Mouse (Mus musculus) thymus, adult 2 months (tissue): ENCODE data around the gene Mael. TPM values are rescaled to one million over a fixed set of nuclear protein-coding genes. Genes with fewer than 3 reads are reported as not detected.

Source experiments
- DNase-seq: peaks from one replicate; pipeline ENCODE4 v3.0.0; 2021
- H3K27ac ChIP-seq: fragments of 200-500 bp; 2 replicates; pipeline ENCODE4 v1.5.1; 2012; ENCODE audit warnings: low read length, control low read depth; ENCODE audit not compliant: control insufficient read depth, insufficient read depth
- H3K27me3 ChIP-seq: fragments of 200-500 bp; 2 replicates; pipeline ENCODE4 v1.6.1; 2012; ENCODE audit warnings: mild to moderate bottlenecking, low read length, moderate library complexity, mixed read lengths; ENCODE audit not compliant: control insufficient read depth, insufficient read depth
- H3K36me3 ChIP-seq: fragments of 200-500 bp; 2 replicates; pipeline ENCODE4 v1.6.1; 2012; ENCODE audit warnings: mild to moderate bottlenecking, low read length, moderate library complexity; ENCODE audit not compliant: control insufficient read depth, insufficient read depth
- H3K4me1 ChIP-seq: fragments of 200-500 bp; replicated peaks from 2 replicates; pipeline ENCODE4 v1.6.1; 2012; ENCODE audit warnings: low read length; ENCODE audit not compliant: control insufficient read depth, insufficient read depth
- H3K4me3 ChIP-seq: fragments of 200-500 bp; 2 replicates; pipeline ENCODE4 v1.5.1; 2012; ENCODE audit warnings: mild to moderate bottlenecking, low read length, control low read depth, moderate library complexity; ENCODE audit not compliant: control insufficient read depth, insufficient read depth
- CTCF ChIP-seq: fragments of 200-500 bp; IDR thresholded peaks from 2 replicates; pipeline ENCODE4 v1.5.1; 2012; ENCODE audit warnings: mild to moderate bottlenecking, control low read depth, low read length, moderate library complexity, borderline replicate concordance; ENCODE audit not compliant: control insufficient read depth, poor library complexity, insufficient read depth; ENCODE audit errors: extremely low read depth
- POLR2A ChIP-seq: fragments of 200-500 bp; IDR thresholded peaks from 2 replicates; pipeline ENCODE4 v1.6.1; 2012; ENCODE audit warnings: mild to moderate bottlenecking, low read length, control low read depth, moderate library complexity; ENCODE audit not compliant: control insufficient read depth, poor library complexity, insufficient read depth; ENCODE audit errors: extremely low read depth
- WGBS: fragments of 180-500 bp; shearing (Covaris S2); methylation state at CpG from one replicate; pipeline ENCODE4 v1.1.7; 2018; 5-methylcytosine and 5-hydroxymethylcytosine counted together
- polyA plus RNA-seq: library from polyadenylated mRNA; depleted of rRNA; stranded (reverse); fragments of >200 nt; gene quantifications from 2 replicates; pipeline ENCODE4 v1.2.3, GENCODE M21; 2012

The Mael gene
- polyA plus RNA-seq, 1 experiment: 0.05 TPM

- TF ChIP-seq POLR2A: no peak
- TF ChIP-seq CTCF: no peak
- Histone ChIP-seq H3K4me3 (no peak overlapping the region), H3K4me1 (no peaks in the 10 kb centered on the region), H3K27ac (no peak overlapping the region), H3K36me3 (no peaks in the 10 kb centered on the region), H3K27me3 (no peaks in the 10 kb centered on the region)
- WGBS: 87% methylated on average over 7 of the region's 7 CpGs
- DNase-seq: no peak
Measured at GRCm38 (mm10) chr1:166169713-166170112, 68.8 kb downstream of the Mael start.

DNA sequence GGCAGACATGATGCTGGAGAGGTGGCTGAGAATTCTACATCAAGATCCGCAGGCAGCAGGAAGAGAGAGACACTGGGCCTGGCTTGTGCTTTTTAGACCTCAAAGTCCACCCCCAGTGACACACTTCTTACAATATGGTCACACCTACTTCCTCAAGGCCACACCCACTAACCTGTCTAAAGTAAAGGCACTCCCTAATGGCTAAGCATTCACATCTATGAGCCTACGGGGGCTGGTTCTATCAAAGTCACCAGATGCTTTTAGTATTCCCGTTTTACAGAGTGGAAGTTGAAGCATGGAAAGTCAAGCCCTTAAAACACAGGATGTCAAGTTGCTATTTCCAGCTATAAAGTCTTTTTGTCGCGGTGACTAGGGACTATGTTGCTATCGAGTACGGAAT, 70.5 kb downstream of the Mael start:
- H3K4me3 ChIP-seq: no peak overlapping the region
- no peaks in the 10 kb centered on the region for H3K36me3 ChIP-seq
- WGBS: 96% methylated on average over 7 of the region's 7 CpGs
- TF ChIP-seq POLR2A (no peak), CTCF (no peak)
- no peak overlapping the region for H3K27ac ChIP-seq
- H3K27me3 ChIP-seq: no peaks in the 10 kb centered on the region
- H3K4me1 ChIP-seq: no peaks in the 10 kb centered on the region
- no peak for DNase-seq

DNA sequence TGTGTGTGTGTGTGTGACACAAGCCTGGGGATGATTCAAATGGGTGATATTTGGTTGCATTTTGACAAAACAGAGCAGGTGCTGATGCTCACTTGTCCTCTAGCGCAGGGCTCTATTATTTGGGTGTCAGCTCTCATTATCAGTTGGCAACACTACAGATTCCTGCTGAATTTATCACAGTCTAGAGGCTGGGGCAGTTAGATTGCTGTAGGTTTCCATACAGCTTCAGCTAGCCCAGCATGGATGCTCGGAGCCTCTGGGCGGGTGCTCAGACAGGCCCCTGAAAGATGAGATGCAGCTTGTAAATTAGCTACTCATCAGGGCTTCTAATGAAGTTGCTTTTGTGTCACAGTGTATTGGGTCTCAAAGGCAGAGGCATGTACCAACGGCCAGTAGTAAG, 71.1 kb downstream of the Mael start:
- DNase-seq: no peak
- Histone ChIP-seq H3K36me3 (no peaks in the 10 kb centered on the region), H3K27me3 (no peaks in the 10 kb centered on the region), H3K4me1 (no peaks in the 10 kb centered on the region), H3K27ac (no peak overlapping the region), H3K4me3 (no peak overlapping the region)
- TF ChIP-seq POLR2A (no peak), CTCF (no peak)
- WGBS: 93% methylated on average over 4 of the region's 4 CpGs

GRCm38 (mm10) chr1:166165159-166165558, 73.4 kb downstream of the Mael start:
- WGBS: 94% methylated on average over 9 of the region's 9 CpGs
- no peak for DNase-seq

GRCm38 (mm10) chr1:166164580-166164979, 74.0 kb downstream of the Mael start:
- Histone ChIP-seq H3K27ac (no peak overlapping the region), H3K27me3 (no peaks in the 10 kb centered on the region), H3K4me3 (no peak overlapping the region), H3K4me1 (no peaks in the 10 kb centered on the region), H3K36me3 (no peaks in the 10 kb centered on the region)
- WGBS: 93% methylated on average over 14 of the region's 14 CpGs
- no peak for TF ChIP-seq POLR2A
- TF ChIP-seq CTCF: no peak
- no peak for DNase-seq

More at GRCm38 (mm10) chr1:166165159-166165558, 73.4 kb downstream of the Mael start:
- H3K36me3 ChIP-seq: no peaks in the 10 kb centered on the region
- H3K4me1 ChIP-seq: no peaks in the 10 kb centered on the region
- TF ChIP-seq POLR2A (no peak), CTCF (no peak)
- no peak overlapping the region for H3K27ac ChIP-seq
- no peaks in the 10 kb centered on the region for H3K27me3 ChIP-seq
- no peak overlapping the region for H3K4me3 ChIP-seq

GRCm38 (mm10) chr1:166160569-166161445, 77.7 kb downstream of the Mael start:
- whole genome bisulfite sequencing: 19% methylated on average over 24 of the region's 24 CpGs
- no peaks in the 10 kb centered on the region for H3K36me3 ChIP-seq
- H3K27ac ChIP-seq: no peak overlapping the region
- TF ChIP-seq CTCF (peak; percentile 66; the same call in 1 of the 2 replicates), POLR2A (no peak)
- no peaks in the 10 kb centered on the region; the same call in 1 of the 2 replicates for H3K27me3 ChIP-seq
- no peaks in the 10 kb centered on the region for H3K4me1 ChIP-seq
- DNase-seq: peak; percentile 71
- no peak overlapping the region for H3K4me3 ChIP-seq
